Mouse (Mus musculus): ENCODE measurements around the gene Armc9.

The Armc9 gene

GRCm38 (mm10) chr1:86174602-86175001, 20.0 kb downstream of the Armc9 start:
- no peak for DNase-seq (ENCODE audit: low read depth, low spot score)

GRCm38 (mm10) chr1:86176066-86176465, 21.5 kb downstream of the Armc9 start:
- DNase-seq (ENCODE audit: low read depth, low spot score): no peak

- DNase-seq (ENCODE audit: low read depth, low spot score): peak; percentile 58
Observed at GRCm38 (mm10) chr1:86178462-86179253, 24.1 kb downstream of the Armc9 start.

- no peak for DNase-seq (ENCODE audit: low read depth, low spot score)
Observed at GRCm38 (mm10) chr1:86182004-86182709, 27.6 kb downstream of the Armc9 start.

- no peak for DNase-seq (ENCODE audit: low read depth, low spot score)
Observed at GRCm38 (mm10) chr1:86183577-86184263, 29.1 kb downstream of the Armc9 start.

GRCm38 (mm10) chr1:86186762-86187161, 32.2 kb downstream of the Armc9 start:
- no peak for DNase-seq (ENCODE audit: low read depth, low spot score)

- no peak for DNase-seq (ENCODE audit: low read depth, low spot score)
Observed at GRCm38 (mm10) chr1:86187856-86188255, 33.3 kb downstream of the Armc9 start.

- DNase-seq (ENCODE audit: low read depth, low spot score): no peak
Observed at GRCm38 (mm10) chr1:86188271-86188670, 33.7 kb downstream of the Armc9 start.

GRCm38 (mm10) chr1:86189034-86189702, 34.6 kb downstream of the Armc9 start:
- peak; percentile 61 for DNase-seq (ENCODE audit: low read depth, low spot score)

GRCm38 (mm10) chr1:86190843-86191242, 36.3 kb downstream of the Armc9 start:
- DNase-seq (ENCODE audit: low read depth, low spot score): no peak

- no peak for DNase-seq (ENCODE audit: low read depth, low spot score)
Observed at GRCm38 (mm10) chr1:86194044-86194443, 39.5 kb downstream of the Armc9 start.

- no peak for DNase-seq (ENCODE audit: low read depth, low spot score)
Observed at GRCm38 (mm10) chr1:86198276-86198675, 43.7 kb downstream of the Armc9 start.

- DNase-seq (ENCODE audit: low read depth, low spot score): no peak
Observed at GRCm38 (mm10) chr1:86199026-86199425, 44.4 kb downstream of the Armc9 start.

GRCm38 (mm10) chr1:86201312-86201711, 46.7 kb downstream of the Armc9 start:
- DNase-seq (ENCODE audit: low read depth, low spot score): peak; percentile 18

GRCm38 (mm10) chr1:86202617-86203219, 48.1 kb downstream of the Armc9 start:
- DNase-seq (ENCODE audit: low read depth, low spot score): no peak

- no peak for DNase-seq (ENCODE audit: low read depth, low spot score)
Observed at GRCm38 (mm10) chr1:86210676-86211075, 56.1 kb downstream of the Armc9 start.

GRCm38 (mm10) chr1:86211498-86211897, 56.9 kb downstream of the Armc9 start:
- DNase-seq (ENCODE audit: low read depth, low spot score): no peak

GRCm38 (mm10) chr1:86212731-86213130, 58.2 kb downstream of the Armc9 start:
- no peak for DNase-seq (ENCODE audit: low read depth, low spot score)

GRCm38 (mm10) chr1:86214158-86214557, 59.6 kb downstream of the Armc9 start:
- DNase-seq (ENCODE audit: low read depth, low spot score): peak; percentile 47

- no peak for DNase-seq (ENCODE audit: low read depth, low spot score)
Observed at GRCm38 (mm10) chr1:86215297-86215696, 60.7 kb downstream of the Armc9 start.

- DNase-seq (ENCODE audit: low read depth, low spot score): no peak
Observed at GRCm38 (mm10) chr1:86216412-86216811, 61.8 kb downstream of the Armc9 start.

All from WW6 (cell line).